Mouse (Mus musculus) thymus, adult 2 months (tissue): ENCODE measurements around the gene Sumo3. TPM values are rescaled to one million over a fixed set of nuclear protein-coding genes. Genes with fewer than 3 reads are reported as not detected.
A peak's percentile ranks its signal among the peaks of the same experiment; 100 is the strongest.

ENCODE experiments used
- DNase-seq: peaks from one replicate; pipeline ENCODE4 v3.0.0; 2021
- H3K27ac ChIP-seq: fragments of 200-500 bp; 2 replicates; pipeline ENCODE4 v1.5.1; 2012; ENCODE audit warnings: low read length, control low read depth; ENCODE audit not compliant: control insufficient read depth, insufficient read depth
- H3K27me3 ChIP-seq: fragments of 200-500 bp; 2 replicates; pipeline ENCODE4 v1.6.1; 2012; ENCODE audit warnings: mild to moderate bottlenecking, low read length, moderate library complexity, mixed read lengths; ENCODE audit not compliant: control insufficient read depth, insufficient read depth
- H3K36me3 ChIP-seq: fragments of 200-500 bp; 2 replicates; pipeline ENCODE4 v1.6.1; 2012; ENCODE audit warnings: mild to moderate bottlenecking, low read length, moderate library complexity; ENCODE audit not compliant: control insufficient read depth, insufficient read depth
- H3K4me1 ChIP-seq: fragments of 200-500 bp; replicated peaks from 2 replicates; pipeline ENCODE4 v1.6.1; 2012; ENCODE audit warnings: low read length; ENCODE audit not compliant: control insufficient read depth, insufficient read depth
- H3K4me3 ChIP-seq: fragments of 200-500 bp; 2 replicates; pipeline ENCODE4 v1.5.1; 2012; ENCODE audit warnings: mild to moderate bottlenecking, low read length, control low read depth, moderate library complexity; ENCODE audit not compliant: control insufficient read depth, insufficient read depth
- CTCF ChIP-seq: fragments of 200-500 bp; IDR thresholded peaks from 2 replicates; pipeline ENCODE4 v1.5.1; 2012; ENCODE audit warnings: mild to moderate bottlenecking, control low read depth, low read length, moderate library complexity, borderline replicate concordance; ENCODE audit not compliant: control insufficient read depth, poor library complexity, insufficient read depth; ENCODE audit errors: extremely low read depth
- POLR2A ChIP-seq: fragments of 200-500 bp; IDR thresholded peaks from 2 replicates; pipeline ENCODE4 v1.6.1; 2012; ENCODE audit warnings: mild to moderate bottlenecking, low read length, control low read depth, moderate library complexity; ENCODE audit not compliant: control insufficient read depth, poor library complexity, insufficient read depth; ENCODE audit errors: extremely low read depth
- WGBS: fragments of 180-500 bp; shearing (Covaris S2); methylation state at CpG from one replicate; pipeline ENCODE4 v1.1.7; 2018; 5-methylcytosine and 5-hydroxymethylcytosine counted together
- polyA plus RNA-seq: library from polyadenylated mRNA; depleted of rRNA; stranded (reverse); fragments of >200 nt; gene quantifications from 2 replicates; pipeline ENCODE4 v1.2.3, GENCODE M21; 2012

Sumo3 gene
- polyA plus RNA-seq, 1 experiment: 236 TPM

- 81% methylated on average over 6 of the region's 6 CpGs for WGBS
- Histone ChIP-seq H3K36me3 (peaks cover 18% of the 10 kb centered on the region), H3K4me1 (peaks cover 8% of the 10 kb centered on the region), H3K27me3 (no peaks in the 10 kb centered on the region), H3K27ac (no peak overlapping the region), H3K4me3 (no peak overlapping the region)
- TF ChIP-seq POLR2A (no peak), CTCF (no peak)
- DNase-seq: no peak
These were observed 28.1 kb downstream of the Sumo3 start for GRCm38 (mm10) chr10:77634016-77634415.

- TF ChIP-seq CTCF: no peak
- no peak for TF ChIP-seq POLR2A
- no peaks in the 10 kb centered on the region for H3K27me3 ChIP-seq
- peaks cover 18% of the 10 kb centered on the region for H3K36me3 ChIP-seq
- 41% methylated on average over 13 of the region's 13 CpGs for WGBS
- peaks cover 8% of the 10 kb centered on the region for H3K4me1 ChIP-seq
- no peak overlapping the region for H3K4me3 ChIP-seq
- H3K27ac ChIP-seq: peak overlapping the region; percentile 15; the same call in 1 of the 2 replicates
- DNase-seq: no peak
These were observed 28.7 kb downstream of the Sumo3 start for GRCm38 (mm10) chr10:77634452-77635231.

- Histone ChIP-seq H3K4me3 (no peak overlapping the region), H3K27ac (no peak overlapping the region), H3K27me3 (no peaks in the 10 kb centered on the region), H3K4me1 (peaks cover 8% of the 10 kb centered on the region), H3K36me3 (peaks cover 27% of the 10 kb centered on the region)
- WGBS: 98% methylated on average over 7 of the region's 7 CpGs
- TF ChIP-seq POLR2A (no peak), CTCF (no peak)
- DNase-seq: no peak
These were observed 30.5 kb downstream of the Sumo3 start for GRCm38 (mm10) chr10:77636234-77636922.

GRCm38 (mm10) chr10:77638956-77639355 is 33.1 kb downstream of the Sumo3 start:
- no peak overlapping the region for H3K27ac ChIP-seq
- no peaks in the 10 kb centered on the region for H3K27me3 ChIP-seq
- DNase-seq: no peak
- TF ChIP-seq POLR2A: no peak
- no peak for TF ChIP-seq CTCF
- peaks cover 42% of the 10 kb centered on the region for H3K36me3 ChIP-seq
- peaks cover 6% of the 10 kb centered on the region for H3K4me1 ChIP-seq
- H3K4me3 ChIP-seq: no peak overlapping the region
- 92% methylated on average over 6 of the region's 6 CpGs for WGBS

- peaks cover 50% of the 10 kb centered on the region for H3K36me3 ChIP-seq
These were observed 37.3 kb downstream of the Sumo3 start for GRCm38 (mm10) chr10:77643160-77643559.

GRCm38 (mm10) chr10:77645571-77645970 is 39.7 kb downstream of the Sumo3 start:
- Histone ChIP-seq H3K27me3 (no peaks in the 10 kb centered on the region), H3K27ac (no peak overlapping the region), H3K4me3 (no peak overlapping the region), H3K36me3 (peaks cover 47% of the 10 kb centered on the region), H3K4me1 (no peaks in the 10 kb centered on the region)
- TF ChIP-seq CTCF (no peak), POLR2A (no peak)
- WGBS: 82% methylated on average over 5 of the region's 5 CpGs
- no peak for DNase-seq

More at GRCm38 (mm10) chr10:77643160-77643559, 37.3 kb downstream of the Sumo3 start:
- no peaks in the 10 kb centered on the region for H3K4me1 ChIP-seq
- no peak overlapping the region for H3K4me3 ChIP-seq
- TF ChIP-seq POLR2A (no peak), CTCF (no peak)
- no peak overlapping the region for H3K27ac ChIP-seq
- DNase-seq: no peak
- 62% methylated on average over 7 of the region's 7 CpGs for WGBS
- H3K27me3 ChIP-seq: no peaks in the 10 kb centered on the region

GRCm38 (mm10) chr10:77647461-77647860 is 41.6 kb downstream of the Sumo3 start:
- H3K4me1 ChIP-seq: no peaks in the 10 kb centered on the region
- H3K36me3 ChIP-seq: peaks cover 32% of the 10 kb centered on the region

More at GRCm38 (mm10) chr10:77647461-77647860, 41.6 kb downstream of the Sumo3 start:
- Histone ChIP-seq H3K4me3 (no peak overlapping the region), H3K27ac (no peak overlapping the region), H3K27me3 (no peaks in the 10 kb centered on the region)
- TF ChIP-seq CTCF (no peak), POLR2A (no peak)
- 68% methylated on average over 1 of the region's 1 CpGs for WGBS
- DNase-seq: no peak
